Mouse (Mus musculus) layer of hippocampus, adult 2 months (tissue): ENCODE results near the gene Etfbkmt. TPM values are rescaled to one million over a fixed set of nuclear protein-coding genes. Genes with fewer than 3 reads are reported as not detected.
"Not testable (repeated sequence)": the region's sequence is repeated elsewhere in the genome, so short reads cannot be mapped to it uniquely, and the experiment has no call there.

Experiments
- DNase-seq, 2 experiments: peaks; one replicate each; pipeline ENCODE4 v3.0.0; 2022; ENCODE audit warnings: low spot score in 2 of 2
- H3K27ac ChIP-seq: fragments of 200-600 bp; 2 replicates; pipeline ENCODE4 v1.8.1; 2022
- H3K4me3 ChIP-seq: fragments of 200-600 bp; 2 replicates; pipeline ENCODE4 v1.8.1; 2022; ENCODE audit warnings: mild to moderate bottlenecking
- CTCF ChIP-seq: fragments of 200-600 bp; conservative IDR thresholded peaks from 2 replicates; pipeline ENCODE4 v1.8.1; 2022; ENCODE audit warnings: antibody characterized with exemption, mild to moderate bottlenecking, moderate library complexity
- total RNA-seq, 2 experiments: library from RNA; stranded (reverse); gene quantifications; 2 replicates each; pipeline ENCODE4 v1.2.3; 2021

The Etfbkmt gene
- total RNA-seq, 2 experiments from 2014 or later = 2.8 to 2.9 TPM

DNA sequence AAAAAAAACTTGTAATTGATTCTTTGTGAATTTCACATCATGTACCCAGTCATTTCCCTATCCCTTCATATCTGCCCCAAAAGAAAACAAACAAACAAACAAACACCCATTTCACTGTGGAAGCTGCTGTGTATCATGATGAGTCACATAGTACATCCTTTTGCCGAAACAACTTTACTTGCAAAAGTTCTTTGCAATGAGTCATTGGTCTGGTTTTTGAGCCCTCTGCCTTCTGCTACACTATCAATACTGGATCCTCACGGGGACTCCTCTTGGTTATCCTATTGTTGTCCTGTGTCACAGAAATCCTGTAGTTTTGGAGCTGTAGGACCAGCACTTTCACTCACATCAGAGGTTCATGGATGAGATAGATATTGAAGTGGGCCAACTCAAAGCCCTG is 30.7 kb upstream of the Etfbkmt start:
- Histone ChIP-seq H3K4me3 (no peak overlapping the region), H3K27ac (no peak overlapping the region)
- TF ChIP-seq CTCF = no peak
- DNase-seq = no peak

DNA sequence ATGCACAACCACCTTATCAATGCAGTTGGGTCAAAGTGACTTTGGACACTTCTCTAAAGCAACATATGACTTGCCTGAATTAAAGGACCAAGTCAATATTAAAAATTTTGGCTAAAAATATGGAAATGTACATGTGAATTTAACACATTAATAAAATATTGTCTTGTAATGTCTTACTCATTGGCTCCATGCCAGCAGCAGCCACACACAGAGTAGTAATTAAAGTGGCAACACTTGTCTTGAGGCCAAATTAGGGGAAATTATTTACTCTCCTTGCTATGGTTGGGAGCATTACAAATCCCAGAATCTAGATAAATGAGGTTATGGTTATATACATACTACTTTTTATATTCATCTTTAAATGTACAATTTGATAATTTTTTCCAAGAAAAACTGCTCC is 22.7 kb upstream of the Etfbkmt start:
- no peak for DNase-seq
- no peak for TF ChIP-seq CTCF
- Histone ChIP-seq H3K27ac (no peak overlapping the region), H3K4me3 (no peak overlapping the region)

DNA sequence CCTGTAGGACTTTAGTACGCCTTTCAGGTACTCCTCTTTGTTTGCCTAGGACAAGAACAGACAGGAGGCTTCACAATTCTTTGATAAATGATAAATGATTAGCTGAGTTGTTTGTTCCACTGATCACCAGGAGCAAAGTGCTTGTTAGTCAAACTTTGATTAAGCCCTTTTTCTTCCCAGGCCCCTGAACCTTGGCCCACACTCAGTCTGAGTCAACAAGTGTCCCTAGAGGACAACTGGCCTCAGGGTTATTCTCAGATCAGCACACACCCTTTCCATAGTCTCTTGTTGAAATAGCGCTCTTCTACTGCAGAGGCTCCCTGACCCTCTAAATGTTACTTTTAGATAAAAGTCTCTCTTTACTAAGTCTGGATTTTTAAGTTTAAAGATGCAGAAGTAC is 20.7 kb upstream of the Etfbkmt start:
- no peak overlapping the region for H3K27ac ChIP-seq
- peak; percentile 11; the same call in 1 of the 2 replicates for TF ChIP-seq CTCF
- DNase-seq = no peak

DNA sequence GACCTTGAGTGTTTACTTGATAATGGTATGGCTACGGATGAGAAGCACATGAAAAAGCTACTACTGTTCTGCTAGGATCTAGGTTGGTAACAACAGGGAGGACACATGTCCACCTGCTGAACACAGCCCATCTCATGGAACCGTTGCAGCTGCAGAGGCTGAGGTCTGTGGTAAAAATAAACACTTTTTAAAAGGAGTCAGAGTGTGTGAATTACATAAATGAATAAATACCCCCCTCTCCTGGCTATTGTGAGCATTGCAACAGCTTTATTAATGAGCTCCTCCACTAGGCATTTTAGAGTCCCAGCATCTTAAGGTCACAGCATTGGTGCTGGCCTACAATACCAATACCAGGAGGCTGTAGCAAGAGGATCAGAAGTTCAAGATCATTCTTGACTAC is 19.8 kb upstream of the Etfbkmt start:
- H3K4me3 ChIP-seq = no peak overlapping the region
- peak; percentile 67 to 83 for DNase-seq
- H3K27ac ChIP-seq = no peak overlapping the region
- peak; percentile 88 for TF ChIP-seq CTCF

More for the DNA sequence above, 20.7 kb upstream of the Etfbkmt start:
- H3K4me3 ChIP-seq = no peak overlapping the region

DNA sequence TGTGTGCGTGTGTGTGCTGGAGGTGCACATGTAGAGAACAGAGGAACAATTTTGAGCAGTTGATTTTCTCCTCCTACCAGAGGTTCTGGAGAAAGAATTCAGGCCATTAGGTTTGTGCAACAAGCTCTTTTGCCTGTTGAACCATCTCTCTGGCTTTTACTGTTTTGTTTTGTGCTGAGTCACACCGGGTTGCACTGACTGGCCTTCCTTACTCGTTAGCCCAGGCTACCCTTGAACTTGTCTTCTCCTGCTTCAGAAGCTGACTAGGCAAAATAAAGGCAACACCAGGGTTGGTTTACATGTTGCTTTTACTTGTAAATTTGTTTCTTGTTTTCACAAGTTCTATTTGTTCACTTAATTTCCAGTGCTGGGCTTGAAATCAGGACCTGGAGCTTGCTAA is 16.6 kb upstream of the Etfbkmt start:
- Histone ChIP-seq H3K4me3 (no peak overlapping the region), H3K27ac (no peak overlapping the region)
- DNase-seq = no peak
- TF ChIP-seq CTCF = no peak

DNA sequence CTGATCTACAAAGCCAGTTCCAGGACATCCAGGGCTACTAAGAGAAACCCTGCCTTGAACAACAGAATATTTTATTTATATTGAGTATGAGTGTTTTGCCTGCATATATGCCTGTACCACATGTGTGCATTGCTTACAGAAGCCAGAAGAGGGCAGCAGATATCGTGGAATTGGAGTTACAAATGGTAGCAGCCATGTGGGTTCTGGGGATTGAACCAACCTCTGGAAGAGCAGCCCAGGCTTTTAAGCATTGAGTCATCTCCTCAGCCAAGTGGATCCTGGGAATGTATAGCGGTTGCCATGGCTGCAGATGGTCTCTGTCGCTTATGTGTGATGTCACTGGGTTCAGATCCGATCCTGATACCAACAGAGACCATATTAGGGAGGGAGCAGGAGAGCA is 13.0 kb upstream of the Etfbkmt start:
- H3K27ac ChIP-seq = no peak overlapping the region
- DNase-seq = peak; percentile 4 to 45
- peak; percentile 75 for TF ChIP-seq CTCF
- no peak overlapping the region for H3K4me3 ChIP-seq

DNA sequence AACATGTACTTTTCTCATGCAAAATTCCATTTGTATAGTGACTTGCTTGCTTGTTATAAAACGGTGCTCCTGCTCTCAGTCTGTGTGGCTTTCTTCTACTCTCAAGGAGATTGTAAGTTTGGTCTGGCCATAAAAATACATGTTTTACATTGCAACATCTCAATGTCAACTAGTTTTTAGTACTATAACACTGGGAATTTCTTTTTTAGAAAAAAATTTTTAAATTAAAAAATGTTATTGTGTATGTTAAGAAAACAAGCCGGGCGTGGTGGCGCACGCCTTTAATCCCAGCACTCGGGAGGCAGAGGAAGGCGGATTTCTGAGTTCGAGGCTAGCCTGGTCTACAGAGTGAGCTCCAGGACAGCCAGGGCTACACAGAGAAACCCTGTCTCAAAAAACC is 9.8 kb upstream of the Etfbkmt start, which contains the start of gene Gm10203:
Gm10203 (plus strand) TSS at position 301 of the 400 bp plus-strand sequence.
- DNase-seq, H3K4me3 ChIP-seq, H3K27ac ChIP-seq: not testable (repeated sequence)

DNA sequence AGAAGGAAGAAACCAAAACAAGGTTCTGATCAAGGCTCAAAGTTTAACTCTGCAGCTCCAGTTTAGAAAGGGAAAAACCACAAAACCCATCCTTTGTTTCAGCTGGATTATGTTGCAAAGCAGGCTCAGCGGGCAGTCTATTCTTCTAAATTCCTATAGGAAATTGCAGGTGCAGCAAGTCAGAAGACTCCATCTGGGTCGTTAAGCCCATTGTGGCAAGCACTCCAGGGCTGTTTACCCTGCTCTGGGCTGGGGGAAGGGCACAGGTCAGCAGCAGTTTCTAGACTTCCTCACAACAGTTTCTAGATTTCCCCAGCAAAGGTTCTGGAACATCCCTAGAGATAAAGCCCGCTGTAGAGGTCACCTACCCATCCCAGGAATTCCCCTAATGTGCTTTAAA is 8.5 kb upstream of the Etfbkmt start:
- no peak overlapping the region for H3K27ac ChIP-seq
- no peak for DNase-seq
- no peak overlapping the region for H3K4me3 ChIP-seq
- no peak for TF ChIP-seq CTCF

DNA sequence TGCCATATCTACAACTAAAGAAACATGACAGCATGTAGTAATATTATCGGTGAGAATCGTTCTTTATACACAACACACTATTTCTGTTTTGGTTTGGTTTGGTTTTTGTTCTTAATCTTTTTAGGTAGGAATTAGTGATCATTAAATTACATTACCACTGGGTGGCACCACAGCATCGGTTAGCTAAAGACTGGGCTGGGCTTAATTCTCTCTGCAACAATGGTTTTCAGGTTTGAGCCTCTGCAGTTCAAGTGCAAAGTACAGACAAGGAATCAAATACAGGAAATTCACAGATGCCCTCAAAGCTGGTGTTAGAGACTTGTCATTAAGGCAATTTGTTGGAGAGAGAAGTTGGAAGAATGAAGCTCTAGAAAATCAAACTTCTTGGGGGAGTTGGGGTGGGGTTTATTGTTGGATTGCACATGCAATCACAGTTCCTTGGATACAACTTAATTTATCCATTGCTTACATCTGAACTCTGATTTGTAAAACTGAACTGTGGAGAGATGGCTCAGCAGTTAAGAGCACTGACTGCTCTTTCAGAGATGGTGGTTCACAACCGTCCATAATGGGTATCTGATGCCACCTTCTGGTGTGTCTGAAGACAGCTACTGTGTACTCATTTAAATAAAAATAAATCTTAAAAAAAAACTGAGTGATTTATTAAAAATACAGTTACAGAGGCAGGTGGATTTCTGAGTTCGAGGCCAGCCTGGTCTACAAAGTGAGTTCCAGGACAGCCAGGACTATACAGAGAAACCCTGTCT is 7.2 kb upstream of the Etfbkmt start:
- H3K27ac ChIP-seq = no peak overlapping the region
- peak; percentile 73 for TF ChIP-seq CTCF
- DNase-seq = peak in 1 of 2 experiments; percentile 53
- H3K4me3 ChIP-seq = no peak overlapping the region

DNA sequence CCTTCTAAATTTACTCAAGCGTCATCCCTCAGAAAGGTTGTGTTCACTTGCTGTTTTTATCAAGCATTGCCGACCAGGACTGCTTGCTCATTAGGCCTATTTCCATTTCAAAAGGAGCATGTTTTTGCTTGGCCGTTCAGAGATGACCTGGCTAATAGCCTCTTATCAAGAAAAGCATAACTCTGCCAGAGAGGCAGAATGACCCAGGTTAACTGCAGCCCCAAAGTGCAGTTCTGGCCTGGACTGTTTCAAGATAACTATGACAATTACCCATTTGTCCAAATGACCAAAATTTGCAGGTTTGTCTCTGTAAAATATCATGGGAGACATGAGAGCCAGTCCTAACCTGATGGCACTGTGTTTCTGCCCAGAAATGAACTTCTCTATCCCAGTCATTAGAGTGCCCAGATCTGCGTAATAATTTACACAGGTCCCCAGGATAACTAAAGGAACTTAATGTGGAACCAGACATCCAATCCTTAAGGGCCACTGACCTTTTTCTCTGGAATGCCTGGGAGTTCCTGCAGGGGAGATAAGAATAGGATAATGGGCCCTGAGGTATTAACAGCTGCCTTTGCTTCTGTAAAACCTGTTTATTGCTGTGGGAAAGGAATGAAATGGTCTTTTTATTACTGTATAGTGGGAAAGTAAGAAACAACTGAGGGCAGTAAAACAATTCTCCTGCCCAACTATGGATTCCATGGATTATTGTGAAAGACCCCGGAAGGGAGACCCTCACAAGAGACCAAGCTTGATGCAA is 5.1 kb upstream of the Etfbkmt start:
- TF ChIP-seq CTCF = no peak
- no peak for DNase-seq
- no peak overlapping the region for H3K27ac ChIP-seq
- H3K4me3 ChIP-seq = no peak overlapping the region

DNA sequence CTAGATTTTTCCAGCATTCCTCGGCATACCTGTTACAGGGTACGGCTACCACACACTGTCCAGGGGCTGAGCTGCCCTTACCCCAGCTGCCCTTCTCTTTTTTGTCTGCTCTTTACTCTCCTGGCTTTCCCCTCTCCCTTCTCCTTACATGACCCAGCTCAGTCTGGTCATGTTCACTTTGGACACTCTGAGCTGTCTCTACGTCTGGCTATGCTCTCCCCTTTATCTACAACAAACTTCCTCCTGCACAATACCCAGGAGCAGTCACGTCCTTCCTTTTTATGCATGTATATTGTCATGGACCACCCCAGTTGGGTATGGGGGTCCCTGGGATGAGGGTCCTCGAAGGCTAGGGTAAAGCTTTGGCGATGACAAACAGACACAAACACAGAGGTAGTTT is 4.0 kb upstream of the Etfbkmt start:
- no peak overlapping the region for H3K27ac ChIP-seq
- no peak for TF ChIP-seq CTCF
- H3K4me3 ChIP-seq = no peak overlapping the region
- DNase-seq = no peak

DNA sequence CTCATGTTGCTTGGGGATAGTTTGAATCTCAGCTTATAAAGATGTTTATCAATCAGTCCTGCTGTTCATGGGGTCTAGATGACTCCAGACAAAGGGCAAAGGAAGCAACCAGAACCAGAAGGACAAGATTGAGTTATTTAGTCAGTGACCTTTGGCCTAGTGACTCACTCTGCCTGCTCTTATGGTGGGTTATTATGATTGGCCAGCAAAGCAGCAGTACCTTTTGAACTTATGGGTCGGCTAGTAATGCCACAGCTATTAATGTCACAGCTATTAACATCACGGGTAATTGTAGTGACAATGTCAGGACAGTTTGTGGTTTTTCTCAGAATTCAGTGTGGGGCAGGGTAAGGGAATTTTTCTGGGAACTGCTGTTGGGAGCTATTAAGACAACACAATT is 1.7 kb upstream of the Etfbkmt start:
- no peak for TF ChIP-seq CTCF
- Histone ChIP-seq H3K27ac (no peak overlapping the region), H3K4me3 (no peak overlapping the region)
- DNase-seq = no peak

DNA sequence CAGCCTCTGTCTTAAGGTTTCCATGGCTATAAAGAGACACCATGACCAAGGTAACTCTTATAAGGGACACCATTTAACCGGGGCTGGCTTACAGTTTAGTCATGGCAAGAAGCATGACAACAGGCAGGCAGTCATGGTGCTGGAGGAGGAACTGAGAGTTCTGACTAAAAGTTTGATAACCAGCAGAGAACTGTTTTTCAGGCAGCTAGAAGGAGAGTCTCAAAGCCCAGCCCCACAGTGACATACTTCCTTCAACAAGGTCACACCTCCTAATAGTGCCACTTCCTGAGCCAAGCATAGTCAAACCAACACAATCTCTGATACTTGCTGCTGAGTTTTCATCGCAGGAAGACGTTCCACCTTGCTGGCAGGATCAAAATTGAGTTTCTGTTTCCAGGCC is 638 bp upstream of the Etfbkmt start:
- Histone ChIP-seq H3K27ac (no peak overlapping the region), H3K4me3 (no peak overlapping the region)

More for the DNA sequence above, 638 bp upstream of the Etfbkmt start:
- no peak for TF ChIP-seq CTCF
- DNase-seq = no peak
